Mouse (Mus musculus) liver, embryonic 13.5 days (tissue): Measurements from ENCODE around the gene Sema3e. TPM values are rescaled to one million over a fixed set of nuclear protein-coding genes. Genes with fewer than 3 reads are reported as not detected.

Experiments used
- ATAC-seq: fragments of 200-750 bp; cut with Nextera tagmentation; 2 replicates; pipeline ENCODE4 v1.8.0; 2017; ENCODE audit warnings: low read depth, mild to moderate bottlenecking, moderate number of reproducible peaks, moderate library complexity
- DNase-seq: peaks from one replicate; pipeline ENCODE4 v3.0.0; 2022
- H3K27ac ChIP-seq: fragments of 300-500 bp; sonication (generic); 2 replicates; pipeline ENCODE4 v1.5.1; 2015; ENCODE audit warnings: moderate library complexity, mild to moderate bottlenecking, inconsistent platforms
- H3K27me3 ChIP-seq: fragments of 300-500 bp; sonication (generic); 2 replicates; pipeline ENCODE4 v1.6.1; 2015; ENCODE audit warnings: mild to moderate bottlenecking, inconsistent platforms
- H3K36me3 ChIP-seq: fragments of 300-500 bp; sonication (generic); 2 replicates; pipeline ENCODE4 v1.6.1; 2015; ENCODE audit warnings: mild to moderate bottlenecking, inconsistent platforms
- H3K4me1 ChIP-seq: fragments of 300-500 bp; sonication (generic); replicated peaks from 2 replicates; pipeline ENCODE4 v1.6.1; 2015; ENCODE audit warnings: inconsistent platforms
- H3K4me2 ChIP-seq: fragments of 300-500 bp; sonication (generic); 2 replicates; pipeline ENCODE4 v1.6.1; 2015; ENCODE audit warnings: inconsistent platforms, mild to moderate bottlenecking, moderate library complexity
- H3K4me3 ChIP-seq: fragments of 300-500 bp; sonication (generic); replicated peaks from 2 replicates; pipeline ENCODE4 v1.5.1; 2015; ENCODE audit warnings: mild to moderate bottlenecking, inconsistent platforms
- H3K9ac ChIP-seq: fragments of 300-500 bp; sonication (generic); 2 replicates; pipeline ENCODE4 v1.6.1; 2015; ENCODE audit warnings: mild to moderate bottlenecking, inconsistent platforms
- H3K9me3 ChIP-seq: fragments of 300-500 bp; sonication (generic); replicated peaks from 2 replicates; pipeline ENCODE4 v1.6.1; 2016; ENCODE audit warnings: inconsistent platforms
- WGBS: fragments of 180-500 bp; shearing (Covaris S2); methylation state at CpG from one replicate; pipeline ENCODE4 v1.1.7; 2015; ENCODE audit not compliant: insufficient replicate concordance; 5-methylcytosine and 5-hydroxymethylcytosine counted together
- polyA plus RNA-seq: library from polyadenylated mRNA; unstranded; fragments of >200 nt; fragmentation: Nextera tagmentation; extraction: Ambion mirVana; gene quantifications from 2 replicates; pipeline ENCODE4 v1.2.1, GENCODE M21; 2015

The Sema3e gene
- polyA plus RNA-seq, 1 experiment from 2014 or later = 0.06 TPM

DNA sequence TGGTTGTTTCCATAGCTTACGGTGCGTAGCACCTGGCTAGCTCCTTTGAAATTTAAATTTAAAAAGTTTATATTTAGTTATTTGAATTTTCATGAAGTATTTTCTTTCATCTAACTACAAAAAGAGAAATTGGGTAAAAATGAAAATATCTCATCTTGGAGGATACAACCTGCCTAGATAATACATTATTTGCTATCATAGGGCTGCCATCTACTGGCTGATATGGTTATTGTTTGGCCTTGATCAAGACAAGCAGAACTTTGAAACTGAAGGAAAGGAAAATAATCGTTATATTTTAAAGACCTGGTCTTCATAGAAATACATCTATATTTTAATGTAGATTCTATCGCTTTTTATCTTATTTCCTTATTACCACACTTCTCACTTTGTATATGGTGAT lies 193.6 kb downstream of the Sema3e start:
- 65% methylated on average over 4 of the region's 4 CpGs for WGBS
- DNase-seq (no peak), ATAC-seq (no peak)

DNA sequence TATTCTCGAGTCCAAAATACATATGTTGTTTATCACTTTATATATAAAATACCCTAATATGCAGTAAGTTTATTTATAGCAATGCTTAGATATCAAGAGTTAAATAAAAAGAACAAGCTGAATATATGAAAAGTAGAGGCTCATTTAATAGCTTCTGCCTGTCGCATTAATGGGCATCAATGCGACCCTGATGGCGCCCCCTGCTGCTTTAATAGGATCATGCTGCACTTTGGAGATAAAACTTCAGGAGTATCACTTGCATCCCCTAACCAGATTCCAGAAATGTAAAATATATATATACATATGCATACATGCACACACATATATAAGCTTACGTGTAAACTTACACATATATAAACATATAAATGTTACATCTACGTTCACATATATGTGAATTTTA lies 199.4 kb downstream of the Sema3e start:
- Histone ChIP-seq H3K9ac (no peak overlapping the region), H3K27me3 (no peaks in the 10 kb centered on the region), H3K27ac (no peak overlapping the region), H3K36me3 (no peaks in the 10 kb centered on the region), H3K4me2 (no peak overlapping the region), H3K4me3 (no peak overlapping the region), H3K9me3 (no peaks in the 10 kb centered on the region), H3K4me1 (no peaks in the 10 kb centered on the region)
- DNase-seq (no peak), ATAC-seq (no peak)
- 62% methylated on average over 6 of the region's 6 CpGs for WGBS

More for the DNA sequence above, 193.6 kb downstream of the Sema3e start:
- Histone ChIP-seq H3K4me1 (no peaks in the 10 kb centered on the region), H3K4me3 (no peak overlapping the region), H3K36me3 (no peaks in the 10 kb centered on the region), H3K9me3 (no peaks in the 10 kb centered on the region), H3K27ac (no peak overlapping the region), H3K4me2 (no peak overlapping the region), H3K9ac (no peak overlapping the region), H3K27me3 (no peaks in the 10 kb centered on the region)

DNA sequence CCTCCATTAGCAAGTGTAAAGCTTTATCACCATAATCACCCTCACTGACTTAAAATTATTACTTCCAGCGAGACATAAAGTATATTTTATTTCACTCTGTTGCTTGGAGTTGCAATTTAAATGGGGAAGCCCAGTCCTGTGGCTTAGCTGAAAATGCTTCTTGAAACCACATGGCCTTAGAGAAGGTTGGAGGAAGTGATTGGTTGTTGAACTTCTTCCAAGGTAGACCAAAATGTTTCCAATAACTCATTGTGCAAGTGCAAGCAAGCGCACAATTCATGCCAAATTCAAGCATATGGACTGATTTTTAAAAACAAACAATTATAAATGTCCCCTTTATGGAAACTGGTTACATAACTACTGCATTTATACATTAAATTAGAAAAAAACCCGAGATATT lies 206.0 kb downstream of the Sema3e start:
- Histone ChIP-seq H3K4me1 (no peaks in the 10 kb centered on the region), H3K9ac (no peak overlapping the region), H3K27me3 (no peaks in the 10 kb centered on the region), H3K36me3 (no peaks in the 10 kb centered on the region), H3K9me3 (no peaks in the 10 kb centered on the region), H3K4me3 (no peak overlapping the region), H3K27ac (no peak overlapping the region), H3K4me2 (no peak overlapping the region)
- ATAC-seq = no peak
- 40% methylated on average over 3 of the region's 3 CpGs for WGBS
- no peak for DNase-seq

DNA sequence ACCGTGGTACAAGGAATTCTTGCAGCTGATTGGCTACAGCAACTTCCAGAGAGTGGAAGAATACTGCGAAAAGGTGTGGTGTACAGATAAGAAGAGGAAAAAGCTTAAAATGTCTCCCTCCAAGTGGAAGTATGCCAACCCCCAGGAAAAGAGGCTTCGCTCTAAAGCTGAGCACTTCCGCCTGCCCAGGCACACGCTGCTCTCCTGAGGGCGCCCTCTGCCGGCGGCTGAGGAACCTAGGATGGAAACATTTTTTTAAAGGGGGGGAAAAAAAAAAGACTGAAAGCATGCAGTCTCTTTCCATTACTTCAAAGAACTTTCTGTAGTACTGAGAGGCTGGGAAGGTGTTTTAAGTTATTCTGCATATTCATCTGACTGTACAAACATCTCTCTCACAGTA lies 227.5 kb downstream of the Sema3e start:
- no peak for ATAC-seq
- Histone ChIP-seq H3K9me3 (no peaks in the 10 kb centered on the region), H3K9ac (no peak overlapping the region), H3K4me3 (no peak overlapping the region), H3K27ac (no peak overlapping the region), H3K27me3 (no peaks in the 10 kb centered on the region), H3K36me3 (no peaks in the 10 kb centered on the region), H3K4me2 (no peak overlapping the region), H3K4me1 (no peaks in the 10 kb centered on the region)
- DNase-seq = no peak
- WGBS = 24% methylated on average over 8 of the region's 8 CpGs

DNA sequence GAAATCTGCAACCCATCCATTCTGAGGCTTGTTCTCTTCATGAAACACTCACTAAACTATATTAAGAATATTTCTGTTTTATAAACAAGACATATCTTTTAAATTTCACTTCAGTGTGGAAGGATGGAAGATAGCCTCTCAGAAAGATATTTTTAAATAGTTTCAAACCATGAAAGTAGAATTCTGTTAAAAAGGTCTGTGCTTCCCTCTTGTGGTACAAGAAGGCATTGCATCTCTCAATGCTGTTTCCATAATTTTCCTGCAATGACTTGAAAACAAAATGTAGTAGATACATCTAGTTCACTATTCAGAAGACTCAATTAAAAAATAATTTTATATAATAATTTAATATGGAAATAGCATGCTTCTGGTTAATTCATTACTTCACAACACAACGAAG lies 228.3 kb downstream of the Sema3e start:
- Histone ChIP-seq H3K4me2 (no peak overlapping the region), H3K9ac (no peak overlapping the region), H3K36me3 (no peaks in the 10 kb centered on the region), H3K4me3 (no peak overlapping the region), H3K27me3 (no peaks in the 10 kb centered on the region), H3K27ac (no peak overlapping the region), H3K4me1 (no peaks in the 10 kb centered on the region), H3K9me3 (no peaks in the 10 kb centered on the region)
- DNase-seq (no peak), ATAC-seq (no peak)
- WGBS = 55% methylated on average over 1 of the region's 1 CpGs

DNA sequence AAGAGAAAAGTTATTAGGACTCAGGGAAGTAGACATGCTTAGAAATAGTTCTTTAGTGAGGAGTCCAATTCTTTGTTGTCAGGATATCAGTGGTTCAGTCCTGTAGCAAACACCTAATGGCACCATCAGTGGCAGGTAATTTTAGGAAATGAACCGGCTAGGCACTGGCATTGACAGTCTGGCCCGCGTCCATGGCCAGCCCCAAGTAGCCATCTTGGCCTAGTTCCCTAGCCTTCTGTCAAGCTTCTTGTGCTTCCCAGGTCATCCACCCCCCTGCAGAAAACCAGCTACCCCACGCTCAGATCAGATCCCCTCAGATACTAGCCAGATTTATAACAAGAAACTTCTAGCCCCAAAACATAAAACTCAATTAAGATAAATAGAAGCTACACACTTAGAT lies 235.1 kb downstream of the Sema3e start:
- no peak overlapping the region for H3K27ac ChIP-seq
- no peaks in the 10 kb centered on the region for H3K27me3 ChIP-seq
- DNase-seq (no peak), ATAC-seq (no peak)
- H3K36me3 ChIP-seq = no peaks in the 10 kb centered on the region
- no peak overlapping the region for H3K9ac ChIP-seq
- H3K9me3 ChIP-seq = no peaks in the 10 kb centered on the region
- 69% methylated on average over 4 of the region's 4 CpGs for WGBS
- H3K4me1 ChIP-seq = no peaks in the 10 kb centered on the region
- H3K4me2 ChIP-seq = no peak overlapping the region
- H3K4me3 ChIP-seq = no peak overlapping the region

DNA sequence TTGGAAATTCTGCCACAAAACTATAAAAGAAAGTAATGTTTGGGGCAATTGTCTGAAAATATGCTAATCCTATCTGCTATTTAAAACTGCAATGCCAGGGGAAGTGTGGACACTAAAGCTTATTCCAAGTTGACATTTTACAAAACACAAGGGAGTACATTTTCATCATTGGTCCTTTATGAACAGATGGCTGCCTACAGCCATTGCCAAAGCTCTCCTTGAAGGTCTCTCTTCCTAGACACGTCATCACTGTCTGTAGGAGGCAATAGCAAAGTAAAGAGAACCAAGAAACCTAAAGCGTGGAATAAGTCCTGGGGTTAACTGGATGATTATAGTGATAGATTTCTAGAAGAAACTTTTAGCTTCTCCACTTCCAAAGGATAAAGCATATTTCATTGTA lies 242.3 kb downstream of the Sema3e start:
- WGBS = 46% methylated on average over 2 of the region's 2 CpGs
- H3K9ac ChIP-seq = no peak overlapping the region
- H3K9me3 ChIP-seq = no peaks in the 10 kb centered on the region
- no peak for ATAC-seq
- H3K4me1 ChIP-seq = no peaks in the 10 kb centered on the region
- no peak overlapping the region for H3K4me3 ChIP-seq
- H3K27me3 ChIP-seq = no peaks in the 10 kb centered on the region
- no peak for DNase-seq
- no peak overlapping the region for H3K27ac ChIP-seq
- no peak overlapping the region for H3K4me2 ChIP-seq
- no peaks in the 10 kb centered on the region for H3K36me3 ChIP-seq

Other genes starting within 250 kb of the Sema3e start
- not detected in 2 replicates for gene Speer3, start 233.7 kb upstream of the Sema3e start, polyA plus RNA-seq